Mouse (Mus musculus) adrenal gland, postnatal 36 days (tissue): Measurements from ENCODE around the gene L2hgdh. TPM values are rescaled to one million over a fixed set of nuclear protein-coding genes. Genes with fewer than 3 reads are reported as not detected.

Experiments used
- DNase-seq, 2 experiments: peaks; one replicate each; pipeline ENCODE4 v3.0.0; 2021; ENCODE audit warnings: mixed read lengths in 1 of 2
- long read RNA-seq, 2 experiments: library from polyadenylated mRNA; stranded (forward); transcript quantifications; one replicate each; pipeline ENCODE4 v2.0.0; 2021; ENCODE audit warnings: borderline sequencing depth in 2 of 2
- total RNA-seq, 2 experiments: library from RNA; stranded (reverse); gene quantifications; 2 replicates each; pipeline ENCODE4 v1.2.3; 2021

L2hgdh gene
- total RNA-seq, result 10 to 100 TPM; 22.7 to 26.4 TPM
- long read RNA-seq, experiment 1, transcript L2hgdh-201 (10 exons, 3,340 nt), result major isoform, 22 of 28 reads
- long read RNA-seq, experiment 1, partial matches to known transcripts, result 1 of 28 reads
- long read RNA-seq, experiment 1, other reads (novel, unspliced or antisense), result 5 of 28 reads
- long read RNA-seq, experiment 2, transcript L2hgdh-201 (10 exons, 3,340 nt), result major isoform, 5 of 9 reads
- long read RNA-seq, experiment 2, partial matches to known transcripts, result 1 of 9 reads
- long read RNA-seq, experiment 2, other reads (novel, unspliced or antisense), result 3 of 9 reads

GRCm38 (mm10) chr12:69724711-69725460 lies at the start of gene L2hgdh, which contains the start of gene Atp5s:
Gene L2hgdh (minus strand): TSS chr12:69724873.
Gene Atp5s (plus strand): TSS chr12:69724950.
- DNase-seq, result peak; percentile 98

- no peak for DNase-seq
Measured at GRCm38 (mm10) chr12:69768841-69769240, 44.2 kb upstream of the L2hgdh start.

GRCm38 (mm10) chr12:69767476-69768258 lies 43.0 kb upstream of the L2hgdh start:
- DNase-seq, result no peak

- peak; percentile 22 to 37 for DNase-seq
Measured at GRCm38 (mm10) chr12:69766185-69766904, 41.7 kb upstream of the L2hgdh start.

- DNase-seq, result no peak
Measured at GRCm38 (mm10) chr12:69765543-69765942, 40.9 kb upstream of the L2hgdh start.

- peak; percentile 23 to 25 for DNase-seq
Measured at GRCm38 (mm10) chr12:69761603-69762002, 36.9 kb upstream of the L2hgdh start.

- no peak for DNase-seq
Measured at GRCm38 (mm10) chr12:69760743-69761406, 36.2 kb upstream of the L2hgdh start.

GRCm38 (mm10) chr12:69760014-69760413 lies 35.3 kb upstream of the L2hgdh start:
- DNase-seq, result no peak

GRCm38 (mm10) chr12:69759267-69759885 lies 34.7 kb upstream of the L2hgdh start:
- DNase-seq, result no peak

- DNase-seq, result peak; percentile 17 to 35
Measured at GRCm38 (mm10) chr12:69758221-69759185, 33.8 kb upstream of the L2hgdh start.

- DNase-seq, result peak; percentile 92 to 93
Measured at GRCm38 (mm10) chr12:69757418-69758141, 32.9 kb upstream of the L2hgdh start.

- no peak for DNase-seq
Measured at GRCm38 (mm10) chr12:69756015-69756414, 31.3 kb upstream of the L2hgdh start.

- DNase-seq, result no peak
Measured at GRCm38 (mm10) chr12:69753936-69754335, 29.3 kb upstream of the L2hgdh start.

- DNase-seq, result peak; percentile 27 to 55
Measured at GRCm38 (mm10) chr12:69751864-69752341, 27.2 kb upstream of the L2hgdh start.

GRCm38 (mm10) chr12:69744138-69744537 lies 19.5 kb upstream of the L2hgdh start:
- DNase-seq, result no peak

GRCm38 (mm10) chr12:69741965-69742364 lies 17.3 kb upstream of the L2hgdh start:
- no peak for DNase-seq

GRCm38 (mm10) chr12:69733923-69734322 lies 9.2 kb upstream of the L2hgdh start:
- no peak for DNase-seq

- DNase-seq, result no peak
Measured at GRCm38 (mm10) chr12:69733518-69733917, 8.8 kb upstream of the L2hgdh start.

GRCm38 (mm10) chr12:69732221-69732620 lies 7.5 kb upstream of the L2hgdh start:
- no peak for DNase-seq
